Mouse (Mus musculus) embryonic facial prominence, embryonic 14.5 days (tissue): ENCODE data around the gene Ccl3. TPM values are rescaled to one million over a fixed set of nuclear protein-coding genes. Genes with fewer than 3 reads are reported as not detected.

Experiments
- ATAC-seq: fragments of 200-750 bp; cut with Nextera tagmentation; 2 replicates; pipeline ENCODE4 v1.8.0; 2017; ENCODE audit warnings: low read depth, moderate number of reproducible peaks, moderate TSS enrichment
- DNase-seq: peaks from one replicate; pipeline ENCODE4 v3.0.0-alpha.2; 2015; ENCODE audit warnings: low spot score
- H3K27ac ChIP-seq: fragments of 300-500 bp; sonication (generic); replicated peaks from 2 replicates; pipeline ENCODE4 v1.5.1; 2014; ENCODE audit warnings: low read depth, mild to moderate bottlenecking, low read length, moderate library complexity
- H3K27me3 ChIP-seq: fragments of 300-500 bp; sonication (generic); replicated peaks from 2 replicates; pipeline ENCODE4 v1.6.1; 2014; ENCODE audit warnings: low read length; ENCODE audit not compliant: control insufficient read depth, insufficient read depth
- H3K36me3 ChIP-seq: fragments of 300-500 bp; sonication (generic); 2 replicates; pipeline ENCODE4 v1.6.1; 2014; ENCODE audit warnings: low read length, mixed read lengths; ENCODE audit not compliant: control insufficient read depth, insufficient read depth
- H3K4me1 ChIP-seq: fragments of 300-500 bp; sonication (generic); 2 replicates; pipeline ENCODE4 v1.6.1; 2014; ENCODE audit warnings: antibody characterized with exemption, low read length; ENCODE audit not compliant: control insufficient read depth, insufficient read depth
- H3K4me2 ChIP-seq: fragments of 300-500 bp; sonication (generic); 2 replicates; pipeline ENCODE4 v1.6.1; 2014; ENCODE audit warnings: low read depth, mild to moderate bottlenecking, low read length, moderate library complexity, mixed read lengths
- H3K4me3 ChIP-seq: fragments of 300-500 bp; sonication (generic); 2 replicates; pipeline ENCODE4 v1.5.1; 2014; ENCODE audit warnings: low read depth, mild to moderate bottlenecking, low read length
- H3K9ac ChIP-seq: fragments of 300-500 bp; sonication (generic); 2 replicates; pipeline ENCODE4 v1.6.1; 2014; ENCODE audit warnings: low read depth, mild to moderate bottlenecking, low read length, moderate library complexity, mixed read lengths
- H3K9me3 ChIP-seq: fragments of 300-500 bp; sonication (generic); 2 replicates; pipeline ENCODE4 v1.6.1; 2016; ENCODE audit warnings: low read length; ENCODE audit not compliant: control insufficient read depth
- WGBS: fragments of 180-500 bp; shearing (Covaris S2); extraction: QIAGEN DNeasy Blood & Tissue Kit; methylation state at CpG from one replicate; pipeline ENCODE4 v1.1.7; 2014; 5-methylcytosine and 5-hydroxymethylcytosine counted together
- polyA plus RNA-seq: library from polyadenylated mRNA; unstranded; fragments of >200 nt; fragmentation: Nextera tagmentation; extraction: Ambion mirVana; gene quantifications from 2 replicates; pipeline ENCODE4 v1.2.1, GENCODE M21; 2014

Ccl3 gene
- polyA plus RNA-seq, 1 experiment from 2014 or later = 0.93 TPM

DNA sequence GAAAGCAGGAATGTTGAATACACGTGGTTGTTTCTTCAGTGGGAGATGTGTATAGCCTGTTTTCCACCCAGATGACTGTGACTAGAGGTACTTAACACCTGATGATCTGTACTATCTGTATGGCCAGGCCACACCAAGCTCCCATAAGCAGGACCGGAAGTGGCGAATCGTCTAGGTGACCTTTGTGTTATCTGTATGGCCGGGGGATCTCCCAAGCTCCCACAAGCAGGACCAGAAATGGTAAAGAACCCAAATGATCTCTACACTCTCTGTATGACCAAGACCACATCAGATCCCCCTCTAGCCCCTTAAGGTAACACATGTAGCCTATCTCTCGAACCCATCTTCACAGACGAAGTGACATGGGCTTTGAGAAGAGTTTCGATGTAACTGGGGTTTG lies 5.5 kb upstream of the Ccl3 start:
- no peak overlapping the region for H3K27ac ChIP-seq
- no peaks in the 10 kb centered on the region for H3K36me3 ChIP-seq
- WGBS = 89% methylated on average over 8 of the region's 8 CpGs
- no peak for ATAC-seq
- H3K9ac ChIP-seq = no peak overlapping the region
- no peak overlapping the region for H3K4me3 ChIP-seq
- H3K9me3 ChIP-seq = no peaks in the 10 kb centered on the region
- no peak for DNase-seq
- no peak overlapping the region for H3K4me2 ChIP-seq
- H3K27me3 ChIP-seq = no peaks in the 10 kb centered on the region
- no peaks in the 10 kb centered on the region for H3K4me1 ChIP-seq

DNA sequence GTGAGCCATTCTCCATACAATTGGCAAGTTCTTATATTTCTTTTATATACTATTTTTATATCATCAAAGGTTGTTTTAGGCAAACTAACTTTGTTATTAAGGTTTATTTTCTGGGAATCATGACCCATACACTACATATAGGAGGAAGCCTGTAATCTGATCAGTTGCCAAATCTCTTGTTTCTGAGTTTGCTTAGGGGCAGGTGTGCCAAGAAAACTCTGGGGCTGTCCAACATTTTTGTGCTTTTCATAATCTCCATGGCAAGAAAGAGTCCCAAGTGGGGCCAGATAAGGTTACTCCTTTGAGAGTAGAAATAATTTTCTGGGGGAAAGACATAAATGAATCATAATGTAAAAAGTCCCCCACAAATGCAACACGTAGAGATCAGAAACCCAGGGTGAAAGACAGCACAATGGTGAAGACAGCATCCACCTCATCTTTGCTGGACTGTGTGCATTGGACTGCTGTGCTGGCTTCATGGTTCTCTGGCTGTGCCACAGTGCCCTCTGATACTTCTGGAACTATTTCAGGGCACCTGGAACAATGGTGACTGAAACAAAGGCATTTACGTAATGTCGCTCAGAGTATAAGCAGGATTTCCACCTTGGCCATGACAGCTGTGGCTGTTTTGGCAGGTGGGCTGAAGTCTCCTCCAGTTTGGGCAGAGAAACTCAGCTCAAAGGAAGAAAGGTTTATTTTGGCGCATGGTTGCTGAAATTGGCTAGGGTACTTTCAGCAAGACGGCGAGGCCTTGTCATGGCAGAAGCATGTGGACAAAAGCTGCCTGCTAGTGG lies 2.6 kb downstream of the Ccl3 start:
- Histone ChIP-seq H3K9me3 (no peaks in the 10 kb centered on the region), H3K4me2 (no peak overlapping the region), H3K9ac (no peak overlapping the region), H3K4me3 (no peak overlapping the region), H3K27ac (no peak overlapping the region), H3K36me3 (no peaks in the 10 kb centered on the region), H3K4me1 (no peaks in the 10 kb centered on the region), H3K27me3 (no peaks in the 10 kb centered on the region)
- DNase-seq (peak; percentile 44), ATAC-seq (no peak)
- WGBS = 84% methylated on average over 6 of the region's 6 CpGs

DNA sequence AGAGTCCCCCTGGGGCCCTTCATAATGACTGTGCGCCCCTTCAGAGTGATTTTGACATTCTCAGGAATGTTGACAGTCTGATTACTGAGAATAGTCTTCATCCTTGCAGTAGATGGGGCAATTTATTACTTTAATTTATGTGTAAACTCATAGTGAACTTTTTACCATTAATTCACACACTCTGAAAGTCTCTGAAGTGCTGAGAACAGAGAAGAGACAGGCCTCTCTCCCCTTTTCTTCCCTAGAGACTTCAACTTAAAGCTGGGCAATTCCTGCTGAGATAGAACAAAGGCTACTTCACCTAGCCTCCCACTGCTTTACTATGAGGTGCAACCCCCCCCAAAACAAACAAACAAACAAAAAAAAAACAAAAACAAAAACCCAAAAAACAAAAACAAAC lies 3.6 kb downstream of the Ccl3 start, which contains the start of gene Rpl9-ps1:
TSS of gene Rpl9-ps1 (minus strand) at position 101 of the 400 bp plus-strand sequence.
- no peaks in the 10 kb centered on the region for H3K9me3 ChIP-seq
- DNase-seq (no peak), ATAC-seq (no peak)
- no peak within 1 kb of the TSS for H3K4me2 ChIP-seq
- no peaks in the 10 kb centered on the region for H3K4me1 ChIP-seq
- H3K27ac ChIP-seq = no peak within 1 kb of the TSS
- H3K4me3 ChIP-seq = no peak within 1 kb of the TSS
- 74% methylated on average over 1 of the region's 1 CpGs for WGBS
- no peaks in the 10 kb centered on the region for H3K27me3 ChIP-seq
- H3K9ac ChIP-seq = no peak within 1 kb of the TSS
- H3K36me3 ChIP-seq = no peaks in the 10 kb centered on the region

DNA sequence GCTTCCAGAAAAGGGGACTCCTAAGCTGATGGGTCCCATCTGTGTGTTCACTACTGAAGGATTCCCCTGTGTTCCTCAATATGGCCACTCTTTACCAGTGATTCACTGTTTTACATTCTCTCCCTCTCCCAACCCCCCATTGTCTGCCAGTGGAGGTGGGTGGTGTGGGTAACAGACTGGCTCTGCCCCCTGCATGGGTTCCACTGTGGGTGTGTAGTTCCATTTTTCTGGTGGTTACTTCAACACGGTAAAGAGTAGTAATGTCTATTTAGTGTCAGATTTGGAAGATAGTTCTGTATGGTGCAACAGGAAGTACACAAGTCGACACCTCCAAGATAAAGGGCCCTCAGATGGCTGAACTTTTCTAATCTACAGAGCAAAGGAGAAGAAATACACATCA lies 7.9 kb downstream of the Ccl3 start:
- WGBS = 84% methylated on average over 2 of the region's 2 CpGs

DNA sequence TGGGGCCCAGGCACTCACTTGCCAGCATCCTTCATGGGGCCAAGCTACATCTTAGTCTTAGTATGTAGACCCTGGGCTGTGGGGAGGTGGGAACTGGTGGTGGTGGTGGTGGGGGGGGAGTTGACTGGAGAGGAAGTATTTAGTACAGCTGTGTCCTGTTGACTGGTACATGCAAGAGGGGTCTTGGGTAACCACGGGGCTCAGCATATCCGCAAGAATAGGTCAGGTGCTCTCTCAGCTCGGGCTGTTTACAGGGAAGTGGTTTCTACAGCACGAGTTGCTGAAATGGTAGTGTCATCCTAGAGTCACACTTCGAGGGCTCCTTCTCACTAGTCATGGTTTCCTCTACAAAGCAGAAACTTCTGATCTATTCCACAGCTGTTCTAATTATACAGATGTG lies 9.0 kb downstream of the Ccl3 start:
- no peak overlapping the region for H3K4me2 ChIP-seq
- no peaks in the 10 kb centered on the region for H3K36me3 ChIP-seq
- H3K27me3 ChIP-seq = no peaks in the 10 kb centered on the region
- no peak overlapping the region for H3K27ac ChIP-seq
- 81% methylated on average over 5 of the region's 5 CpGs for WGBS
- no peak overlapping the region for H3K9ac ChIP-seq
- no peak for ATAC-seq
- no peaks in the 10 kb centered on the region for H3K4me1 ChIP-seq
- no peak for DNase-seq
- H3K4me3 ChIP-seq = no peak overlapping the region
- H3K9me3 ChIP-seq = no peaks in the 10 kb centered on the region

More for the DNA sequence above, 7.9 kb downstream of the Ccl3 start:
- H3K9me3 ChIP-seq = no peaks in the 10 kb centered on the region
- no peak for ATAC-seq
- no peak overlapping the region for H3K9ac ChIP-seq
- no peaks in the 10 kb centered on the region for H3K4me1 ChIP-seq
- no peaks in the 10 kb centered on the region for H3K27me3 ChIP-seq
- no peak overlapping the region for H3K4me3 ChIP-seq
- no peak overlapping the region for H3K4me2 ChIP-seq
- H3K36me3 ChIP-seq = no peaks in the 10 kb centered on the region
- H3K27ac ChIP-seq = no peak overlapping the region
- no peak for DNase-seq

DNA sequence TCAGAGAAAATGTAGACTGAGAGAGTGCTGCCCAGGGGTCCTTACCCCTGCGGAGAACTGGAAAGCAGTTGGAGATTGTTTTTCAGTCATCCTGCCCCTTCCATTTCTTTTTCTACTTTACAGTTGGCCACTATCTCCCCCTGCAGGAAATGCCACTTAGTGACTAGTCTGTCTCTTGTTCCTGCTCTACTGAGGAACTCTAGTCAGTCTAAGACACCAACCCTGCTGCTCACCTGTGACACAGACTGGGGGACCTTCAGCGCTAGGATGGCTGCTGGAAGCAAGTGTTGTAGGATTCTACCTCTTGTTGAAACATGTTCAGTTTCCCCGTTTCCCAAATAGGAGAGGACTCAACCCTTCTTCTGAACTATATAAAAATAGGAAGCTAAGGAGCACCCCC lies 9.6 kb downstream of the Ccl3 start:
- Histone ChIP-seq H3K4me3 (no peak overlapping the region), H3K36me3 (no peaks in the 10 kb centered on the region), H3K27me3 (no peaks in the 10 kb centered on the region), H3K4me2 (no peak overlapping the region), H3K27ac (no peak overlapping the region), H3K4me1 (no peaks in the 10 kb centered on the region), H3K9me3 (no peaks in the 10 kb centered on the region), H3K9ac (no peak overlapping the region)
- no peak for ATAC-seq
- DNase-seq = no peak
- 43% methylated on average over 3 of the region's 3 CpGs for WGBS

DNA sequence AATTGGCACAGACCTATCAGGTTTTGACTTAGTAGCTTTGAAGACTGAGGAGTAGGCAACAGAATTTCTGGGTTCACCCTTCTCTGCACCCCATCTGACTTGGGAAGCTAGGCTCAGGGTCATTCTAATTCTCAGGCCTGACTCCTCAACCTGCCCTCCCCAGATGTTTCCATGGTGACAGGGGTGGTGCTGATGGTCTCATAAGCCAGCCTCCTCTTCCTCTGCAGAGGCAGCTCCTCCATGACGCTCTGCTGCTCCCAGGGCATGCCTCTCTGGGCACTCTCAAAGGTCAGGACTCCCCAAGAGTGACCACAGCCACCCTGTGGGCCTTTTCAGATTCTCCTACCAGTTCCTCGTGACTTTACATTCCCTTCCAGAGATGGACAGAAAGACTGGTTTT lies 10.2 kb downstream of the Ccl3 start:
- DNase-seq = no peak
- no peaks in the 10 kb centered on the region for H3K36me3 ChIP-seq
- H3K27me3 ChIP-seq = no peaks in the 10 kb centered on the region
- no peak for ATAC-seq
- WGBS = 61% methylated on average over 2 of the region's 2 CpGs
- no peak overlapping the region for H3K4me2 ChIP-seq
- H3K4me1 ChIP-seq = no peaks in the 10 kb centered on the region
- H3K9ac ChIP-seq = no peak overlapping the region
- H3K9me3 ChIP-seq = no peaks in the 10 kb centered on the region
- no peak overlapping the region for H3K27ac ChIP-seq
- H3K4me3 ChIP-seq = no peak overlapping the region

DNA sequence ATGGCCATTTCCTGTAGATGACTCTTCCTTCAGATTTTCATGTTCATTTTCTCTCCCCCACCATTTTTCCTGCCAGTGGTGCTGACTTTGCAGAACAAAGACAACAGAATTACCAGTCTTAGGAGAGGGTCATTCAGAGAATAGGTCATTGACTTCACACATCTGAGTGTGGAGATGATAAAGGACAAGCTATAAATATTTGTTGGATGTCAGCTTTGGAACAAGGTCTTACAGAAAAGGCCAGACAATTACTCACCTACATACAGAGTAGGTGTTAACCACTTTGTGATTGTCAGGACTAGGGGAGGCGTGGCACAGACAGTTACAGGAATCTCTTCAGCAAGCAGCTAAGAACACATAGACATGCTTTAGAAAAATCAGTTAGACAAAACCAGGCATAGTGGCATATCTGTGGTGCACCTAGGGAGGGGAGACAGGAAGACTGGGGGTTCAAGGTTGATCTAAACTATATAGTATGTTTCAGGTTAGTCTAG lies 12.4 kb downstream of the Ccl3 start:
- Histone ChIP-seq H3K4me2 (no peak overlapping the region), H3K9ac (no peak overlapping the region), H3K9me3 (no peaks in the 10 kb centered on the region), H3K4me3 (no peak overlapping the region), H3K27ac (no peak overlapping the region), H3K36me3 (no peaks in the 10 kb centered on the region), H3K27me3 (no peaks in the 10 kb centered on the region), H3K4me1 (no peaks in the 10 kb centered on the region)
- WGBS = 83% methylated on average over 1 of the region's 1 CpGs
- ATAC-seq (no peak), DNase-seq (no peak)

DNA sequence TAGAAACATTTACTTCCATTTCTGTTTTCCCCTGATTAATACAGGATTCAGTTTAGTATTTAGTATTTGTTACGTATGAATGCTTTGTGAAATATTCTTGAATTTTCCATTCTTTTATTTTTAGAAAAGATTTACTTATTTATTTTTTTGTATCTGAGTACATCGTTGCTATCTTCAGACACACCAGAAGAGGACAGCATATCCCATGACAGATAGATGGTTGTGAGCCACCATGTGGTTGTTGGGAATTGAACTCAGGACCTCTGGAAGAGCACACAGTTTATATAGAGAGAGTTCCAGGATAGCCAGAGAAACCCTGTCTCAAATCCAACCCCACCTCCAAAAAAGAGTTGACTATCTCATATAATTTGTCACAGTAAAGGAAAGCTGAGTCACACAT lies 14.3 kb downstream of the Ccl3 start:
- H3K9me3 ChIP-seq = no peaks in the 10 kb centered on the region
- H3K4me2 ChIP-seq = no peak overlapping the region
- no peak overlapping the region for H3K4me3 ChIP-seq
- no peak overlapping the region for H3K27ac ChIP-seq
- WGBS = 90% methylated on average over 2 of the region's 2 CpGs
- DNase-seq = no peak
- H3K4me1 ChIP-seq = no peaks in the 10 kb centered on the region
- ATAC-seq = no peak
- no peaks in the 10 kb centered on the region for H3K36me3 ChIP-seq
- no peak overlapping the region for H3K9ac ChIP-seq
- H3K27me3 ChIP-seq = no peaks in the 10 kb centered on the region
